Mouse (Mus musculus): ENCODE results near the gene Rnf213. TPM values are rescaled to one million over a fixed set of nuclear protein-coding genes. Genes with fewer than 3 reads are reported as not detected.

Gene Rnf213
- polyA plus RNA-seq, 1 experiment from 2014 or later: 5.6 TPM

DNA sequence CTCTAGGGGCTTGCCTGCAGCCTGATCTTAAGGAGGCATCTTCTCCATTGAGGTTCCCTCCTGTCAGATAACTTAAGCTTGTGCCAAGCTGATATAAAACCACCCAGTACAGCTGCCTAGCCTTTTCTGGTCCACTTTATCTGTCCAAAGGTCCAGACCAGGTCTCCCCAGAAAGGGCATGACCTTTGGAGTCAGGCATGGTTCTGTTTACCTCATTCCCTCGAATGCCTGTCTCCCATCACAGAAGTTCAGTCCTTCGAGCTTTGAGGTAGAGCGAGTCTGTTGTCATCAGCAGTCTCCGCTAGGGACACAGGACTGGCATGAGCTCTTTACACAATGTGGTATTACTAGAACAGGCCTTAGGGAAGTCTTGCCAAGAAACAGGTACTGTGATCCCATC lies 113.5 kb downstream of the Rnf213 start:
- Histone ChIP-seq H3K4me3 (ENCODE audit: low read length) (no peak overlapping the region), H3K9ac (replicated peaks; ENCODE audit: low read length) (no peak overlapping the region), H3K27me3 (ENCODE audit: insufficient read depth, low read length) (no peaks in the 10 kb centered on the region), H3K9me3 (ENCODE audit: low read length) (no peaks in the 10 kb centered on the region), H3K36me3 (ENCODE audit: insufficient read depth, low read length) (peaks cover 40% of the 10 kb centered on the region), H3K4me2 (replicated peaks; ENCODE audit: low read depth, low read length) (no peak overlapping the region), H3K27ac (ENCODE audit: low read length) (no peak overlapping the region), H3K4me1 (ENCODE audit: insufficient read depth, low read length) (no peaks in the 10 kb centered on the region)
- no peak for ATAC-seq (ENCODE audit: low FRiP score, low TSS enrichment)
- WGBS: 89% methylated on average over 4 of the region's 4 CpGs

DNA sequence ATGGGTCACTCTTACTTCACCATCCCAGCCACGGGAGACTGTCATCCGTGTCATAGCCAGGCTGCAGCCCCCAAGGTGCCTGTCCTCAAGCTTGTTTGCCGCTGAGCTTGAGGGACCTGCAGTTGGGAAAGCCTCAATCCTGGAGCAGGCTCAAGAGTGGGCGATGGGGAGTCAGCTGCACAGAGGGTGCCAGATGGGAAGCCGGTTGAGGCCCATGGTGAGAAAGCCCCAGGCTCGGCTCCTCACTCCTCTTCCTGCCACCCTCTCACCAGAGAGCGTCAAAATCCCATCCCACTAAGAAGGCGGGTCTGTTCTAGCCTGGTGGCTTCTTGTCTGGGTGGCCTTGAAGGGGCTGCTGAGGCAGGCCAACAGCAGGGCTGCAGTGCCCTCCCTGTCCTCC lies 114.9 kb downstream of the Rnf213 start:
- peaks cover 27% of the 10 kb centered on the region for H3K36me3 ChIP-seq (ENCODE audit: insufficient read depth, low read length)
- WGBS: 86% methylated on average over 8 of the region's 8 CpGs
- no peaks in the 10 kb centered on the region for H3K4me1 ChIP-seq (ENCODE audit: insufficient read depth, low read length)
- H3K4me2 ChIP-seq (replicated peaks; ENCODE audit: low read depth, low read length): no peak overlapping the region
- no peaks in the 10 kb centered on the region for H3K9me3 ChIP-seq (ENCODE audit: low read length)
- no peak overlapping the region for H3K4me3 ChIP-seq (ENCODE audit: low read length)
- H3K27me3 ChIP-seq (ENCODE audit: insufficient read depth, low read length): no peaks in the 10 kb centered on the region
- H3K9ac ChIP-seq (replicated peaks; ENCODE audit: low read length): no peak overlapping the region
- no peak overlapping the region for H3K27ac ChIP-seq (ENCODE audit: low read length)
- ATAC-seq (ENCODE audit: low FRiP score, low TSS enrichment): no peak

DNA sequence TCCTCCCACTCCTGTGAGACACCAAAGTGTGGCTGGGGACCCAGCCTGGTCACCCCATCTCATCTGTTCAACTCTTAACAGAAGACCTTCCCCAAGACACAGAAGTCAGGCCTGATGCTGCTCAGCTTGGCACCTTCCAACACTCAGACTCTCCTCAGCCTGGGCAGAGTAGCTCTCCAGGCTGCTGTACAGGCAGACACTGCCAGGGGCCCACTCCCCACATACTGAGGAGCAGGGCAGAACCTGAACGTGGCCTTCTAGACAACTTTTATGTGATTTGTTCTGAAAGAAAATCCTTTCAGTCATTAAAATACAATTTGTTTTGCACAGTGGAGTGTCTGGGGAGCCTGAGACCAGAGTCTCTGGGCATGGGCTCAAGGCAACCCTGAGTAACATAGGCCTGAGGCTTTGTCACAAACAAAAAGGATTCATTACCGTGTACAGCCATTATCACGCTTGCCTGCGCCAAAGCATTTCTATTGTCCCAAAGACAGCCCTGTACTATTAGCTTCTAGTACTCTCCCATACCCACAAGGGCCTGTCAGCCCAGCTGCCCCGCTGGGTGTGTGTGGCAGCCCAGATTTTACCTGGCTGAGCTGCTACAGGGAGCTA lies 116.4 kb downstream of the Rnf213 start:
- Histone ChIP-seq H3K9me3 (ENCODE audit: low read length) (no peaks in the 10 kb centered on the region), H3K4me1 (ENCODE audit: insufficient read depth, low read length) (no peaks in the 10 kb centered on the region), H3K4me2 (replicated peaks; ENCODE audit: low read depth, low read length) (no peak overlapping the region), H3K36me3 (ENCODE audit: insufficient read depth, low read length) (peaks cover 25% of the 10 kb centered on the region), H3K9ac (replicated peaks; ENCODE audit: low read length) (no peak overlapping the region), H3K4me3 (ENCODE audit: low read length) (no peak overlapping the region), H3K27me3 (ENCODE audit: insufficient read depth, low read length) (no peaks in the 10 kb centered on the region), H3K27ac (ENCODE audit: low read length) (no peak overlapping the region)
- no peak for ATAC-seq (ENCODE audit: low FRiP score, low TSS enrichment)
- 73% methylated on average over 5 of the region's 5 CpGs for WGBS

DNA sequence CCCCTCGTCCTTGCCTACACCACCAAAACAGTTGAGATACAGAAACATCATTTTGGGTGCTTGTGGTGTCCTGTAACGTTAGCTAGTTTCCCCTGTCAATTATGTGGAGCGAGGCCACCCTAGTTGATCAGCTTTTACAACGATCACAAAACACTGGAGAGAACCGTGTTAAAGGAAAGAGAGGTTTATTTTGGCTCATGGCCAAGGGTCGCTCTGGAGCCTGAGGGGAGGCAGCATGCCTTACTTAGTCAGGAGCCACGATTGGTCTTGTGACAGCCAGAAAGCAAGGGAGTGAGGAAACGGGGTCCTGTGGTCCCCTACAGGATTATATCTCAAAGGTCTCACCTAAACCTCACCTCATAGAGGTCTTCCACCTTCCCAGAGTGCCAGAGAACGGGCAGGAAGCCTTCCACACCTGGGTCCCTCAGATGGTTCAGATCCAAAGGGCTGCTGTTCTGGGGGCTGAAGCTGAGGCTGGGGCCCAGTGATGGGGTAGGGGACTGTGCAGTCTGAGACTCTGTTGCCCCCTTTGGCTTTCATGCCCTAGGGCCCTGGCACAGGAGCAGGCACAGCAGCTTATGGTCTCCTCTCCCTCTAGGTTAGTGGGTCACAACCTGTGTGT lies 120.2 kb downstream of the Rnf213 start:
- 26% methylated on average over 9 of the region's 9 CpGs for WGBS
- no peak overlapping the region for H3K9ac ChIP-seq (replicated peaks; ENCODE audit: low read length)
- no peak for ATAC-seq (ENCODE audit: low FRiP score, low TSS enrichment)
- H3K9me3 ChIP-seq (ENCODE audit: low read length): no peaks in the 10 kb centered on the region
- no peak overlapping the region for H3K4me2 ChIP-seq (replicated peaks; ENCODE audit: low read depth, low read length)
- H3K27me3 ChIP-seq (ENCODE audit: insufficient read depth, low read length): peaks cover 7% of the 10 kb centered on the region; the same call in 1 of the 2 replicates
- peaks cover 8% of the 10 kb centered on the region for H3K4me1 ChIP-seq (ENCODE audit: insufficient read depth, low read length)
- H3K4me3 ChIP-seq (ENCODE audit: low read length): no peak overlapping the region
- H3K36me3 ChIP-seq (ENCODE audit: insufficient read depth, low read length): no peaks in the 10 kb centered on the region; the same call in 1 of the 2 replicates
- no peak overlapping the region for H3K27ac ChIP-seq (ENCODE audit: low read length)

DNA sequence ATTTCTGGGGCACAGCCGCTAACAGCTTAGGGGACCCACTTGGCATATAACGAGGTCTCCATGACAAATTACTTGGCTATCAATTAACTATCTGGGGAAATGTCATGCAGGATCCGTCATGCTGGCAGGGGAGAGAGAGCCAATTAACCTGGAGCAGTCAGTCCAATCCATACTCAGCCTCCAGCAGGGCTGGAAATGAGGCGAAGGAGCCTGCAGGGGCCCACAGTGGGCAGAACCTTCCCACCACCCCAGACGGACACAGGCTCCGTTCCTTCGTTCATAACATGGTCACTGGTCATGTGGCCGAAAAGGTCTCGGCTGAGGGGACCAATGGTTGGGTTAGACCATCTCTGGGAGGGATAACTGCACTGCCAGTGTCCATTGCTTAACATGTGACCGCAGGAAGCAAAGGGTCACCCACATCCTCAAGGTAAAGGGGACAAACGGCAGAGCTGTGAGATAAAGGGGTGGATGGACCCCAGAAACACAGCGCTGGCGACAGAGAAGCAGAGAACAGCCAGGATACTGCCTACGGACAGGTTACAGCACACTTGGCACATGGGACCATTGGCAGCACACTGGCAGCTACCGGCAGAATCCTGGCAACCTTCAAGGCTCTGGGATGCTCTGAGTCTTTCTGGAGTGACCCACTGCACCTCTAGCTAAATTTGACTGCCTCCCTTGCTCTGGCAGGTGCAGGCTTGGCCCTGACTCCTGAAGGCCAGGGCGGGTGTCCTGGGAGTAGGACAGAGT lies 121.4 kb downstream of the Rnf213 start:
- Histone ChIP-seq H3K27me3 (ENCODE audit: insufficient read depth, low read length) (peaks cover 7% of the 10 kb centered on the region; the same call in 1 of the 2 replicates), H3K36me3 (ENCODE audit: insufficient read depth, low read length) (no peaks in the 10 kb centered on the region), H3K27ac (ENCODE audit: low read length) (no peak overlapping the region), H3K9ac (replicated peaks; ENCODE audit: low read length) (no peak overlapping the region), H3K4me2 (replicated peaks; ENCODE audit: low read depth, low read length) (peak overlapping the region; percentile 48), H3K4me1 (ENCODE audit: insufficient read depth, low read length) (peaks cover 8% of the 10 kb centered on the region), H3K4me3 (ENCODE audit: low read length) (no peak overlapping the region), H3K9me3 (ENCODE audit: low read length) (no peaks in the 10 kb centered on the region)
- WGBS: 55% methylated on average over 16 of the region's 16 CpGs
- ATAC-seq (ENCODE audit: low FRiP score, low TSS enrichment): no peak

DNA sequence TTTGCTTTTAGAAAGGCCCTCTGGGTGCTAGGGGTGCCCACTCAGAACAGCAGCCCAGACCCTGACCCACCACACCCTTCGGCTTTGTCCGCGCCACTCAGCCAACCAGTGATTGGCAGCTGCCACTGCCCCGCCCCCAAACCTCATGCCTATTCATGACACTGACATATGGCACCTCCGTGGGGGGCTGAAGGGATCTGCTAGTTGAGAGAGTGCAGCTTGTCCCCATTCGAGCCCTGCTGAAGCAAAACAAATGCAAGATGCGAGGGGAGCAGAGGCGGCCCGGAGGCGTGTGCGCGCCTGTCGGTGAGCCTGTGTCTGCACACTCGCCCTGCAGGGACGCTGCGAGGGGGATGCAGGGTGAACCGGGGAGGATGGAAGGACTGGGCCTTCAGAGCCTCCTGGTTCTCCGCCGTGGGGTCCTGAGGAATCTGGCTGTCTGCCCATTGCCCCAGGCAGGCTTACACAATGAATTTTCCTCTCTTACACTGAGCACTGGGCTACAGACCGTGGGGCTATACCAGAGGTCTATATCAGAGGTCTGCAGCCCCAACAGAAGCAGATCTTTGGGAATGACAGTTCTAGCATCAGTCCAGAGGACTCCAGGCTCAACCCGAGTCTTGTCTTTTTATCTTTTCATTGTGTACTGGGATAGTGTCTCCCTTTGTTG lies 122.2 kb downstream of the Rnf213 start:
- peaks cover 7% of the 10 kb centered on the region; the same call in 1 of the 2 replicates for H3K27me3 ChIP-seq (ENCODE audit: insufficient read depth, low read length)
- no peaks in the 10 kb centered on the region for H3K36me3 ChIP-seq (ENCODE audit: insufficient read depth, low read length)
- peak overlapping the region; percentile 30 for H3K4me3 ChIP-seq (ENCODE audit: low read length)
- 6% methylated on average over 21 of the region's 21 CpGs for WGBS
- H3K9ac ChIP-seq (replicated peaks; ENCODE audit: low read length): no peak overlapping the region
- peak; percentile 32; the same call in 1 of the 2 replicates for ATAC-seq (ENCODE audit: low FRiP score, low TSS enrichment)
- H3K4me2 ChIP-seq (replicated peaks; ENCODE audit: low read depth, low read length): peak overlapping the region; percentile 48
- H3K27ac ChIP-seq (ENCODE audit: low read length): no peak overlapping the region
- peaks cover 8% of the 10 kb centered on the region for H3K4me1 ChIP-seq (ENCODE audit: insufficient read depth, low read length)
- no peaks in the 10 kb centered on the region for H3K9me3 ChIP-seq (ENCODE audit: low read length)

DNA sequence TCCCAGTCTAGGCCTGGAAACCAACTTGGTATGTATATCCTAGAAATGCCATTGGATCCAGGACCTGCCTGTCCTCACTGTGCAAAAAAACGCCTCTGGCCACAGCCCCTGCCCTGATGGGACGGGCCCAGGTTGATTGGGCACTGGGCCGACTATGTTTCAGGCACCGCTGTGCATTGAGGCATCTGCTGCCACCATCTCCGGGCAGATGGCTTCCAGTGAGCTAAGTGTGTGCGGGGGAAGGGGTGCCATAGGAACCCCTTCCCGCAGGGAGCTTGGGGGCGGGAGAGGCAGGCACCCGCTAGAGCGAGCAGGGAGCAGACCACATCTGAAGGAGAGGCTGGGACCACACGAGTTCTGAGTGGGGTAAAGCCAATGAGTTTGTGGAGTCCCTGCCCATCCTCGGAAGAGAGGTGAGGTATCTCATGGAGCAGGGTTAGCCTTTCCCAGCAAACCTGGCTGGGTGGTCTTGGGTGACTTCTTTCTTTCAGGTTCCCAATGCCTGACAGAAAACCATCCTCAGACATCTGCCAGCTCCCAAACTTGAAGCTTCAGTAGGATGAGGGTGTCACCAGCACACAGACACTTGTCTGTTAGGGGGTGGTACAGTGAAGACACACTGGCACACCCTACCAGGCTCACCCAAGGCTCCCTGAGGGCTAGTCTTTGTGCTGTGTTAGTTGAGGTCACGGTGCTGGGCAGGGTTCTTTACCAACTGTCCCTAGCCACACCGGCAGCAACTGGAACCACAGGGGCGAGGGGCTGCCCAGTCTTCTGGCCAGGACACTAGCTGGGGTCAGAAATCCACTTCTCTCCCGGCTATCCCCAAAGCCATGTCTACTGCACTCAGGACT lies 123.2 kb downstream of the Rnf213 start:
- Histone ChIP-seq H3K9ac (replicated peaks; ENCODE audit: low read length) (no peak overlapping the region), H3K9me3 (ENCODE audit: low read length) (no peaks in the 10 kb centered on the region), H3K27me3 (ENCODE audit: insufficient read depth, low read length) (peaks cover 7% of the 10 kb centered on the region; the same call in 1 of the 2 replicates), H3K36me3 (ENCODE audit: insufficient read depth, low read length) (no peaks in the 10 kb centered on the region), H3K4me3 (ENCODE audit: low read length) (no peak overlapping the region), H3K4me1 (ENCODE audit: insufficient read depth, low read length) (peaks cover 8% of the 10 kb centered on the region), H3K4me2 (replicated peaks; ENCODE audit: low read depth, low read length) (no peak overlapping the region), H3K27ac (ENCODE audit: low read length) (no peak overlapping the region)
- no peak for ATAC-seq (ENCODE audit: low FRiP score, low TSS enrichment)
- WGBS: 77% methylated on average over 16 of the region's 16 CpGs

DNA sequence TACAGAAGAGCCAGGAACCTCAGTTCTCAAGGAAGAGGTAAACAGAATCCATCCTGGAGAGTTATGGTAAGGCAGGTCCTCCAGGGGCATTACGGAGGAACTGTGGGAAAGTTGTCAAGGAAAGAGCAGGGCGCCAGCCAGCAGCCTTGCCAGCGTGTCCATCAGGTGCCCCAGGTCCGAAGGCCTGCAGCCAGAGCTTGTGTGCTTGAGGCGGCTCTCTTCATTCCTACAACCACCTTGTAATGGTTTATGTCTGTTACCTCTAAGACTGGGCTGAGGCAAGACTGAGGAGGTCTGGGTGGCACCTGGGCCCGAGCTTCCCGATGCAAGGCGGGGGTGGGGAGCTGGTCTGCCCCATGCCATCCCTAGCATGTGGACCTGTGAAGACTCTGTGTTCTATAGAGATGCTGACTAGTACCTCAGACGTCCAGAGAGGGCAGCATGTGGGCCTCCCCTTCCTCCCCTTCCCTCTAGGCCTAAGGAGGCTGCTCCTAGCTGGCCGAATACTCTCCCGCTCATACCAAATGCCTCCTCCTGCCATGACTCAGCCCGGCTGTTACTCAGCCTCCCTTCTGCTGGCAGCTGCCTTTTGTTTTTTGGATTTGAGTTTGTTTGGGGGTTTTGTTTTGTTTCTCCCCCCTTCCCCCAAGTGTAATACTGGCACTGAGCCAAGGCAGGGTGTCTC lies 123.9 kb downstream of the Rnf213 start:
- Histone ChIP-seq H3K27ac (ENCODE audit: low read length) (no peak overlapping the region), H3K4me1 (ENCODE audit: insufficient read depth, low read length) (peaks cover 8% of the 10 kb centered on the region), H3K9ac (replicated peaks; ENCODE audit: low read length) (no peak overlapping the region), H3K4me2 (replicated peaks; ENCODE audit: low read depth, low read length) (no peak overlapping the region), H3K4me3 (ENCODE audit: low read length) (no peak overlapping the region), H3K27me3 (ENCODE audit: insufficient read depth, low read length) (peaks cover 7% of the 10 kb centered on the region; the same call in 1 of the 2 replicates), H3K36me3 (ENCODE audit: insufficient read depth, low read length) (no peaks in the 10 kb centered on the region), H3K9me3 (ENCODE audit: low read length) (no peaks in the 10 kb centered on the region; the same call in 1 of the 2 replicates)
- ATAC-seq (ENCODE audit: low FRiP score, low TSS enrichment): peak; percentile 43; the same call in 1 of the 2 replicates
- 62% methylated on average over 12 of the region's 12 CpGs for WGBS

Measured in kidney, embryonic 16.5 days (tissue).